Mouse (Mus musculus) neural tube, embryonic 14.5 days (tissue): ENCODE data around the gene Sdsl. TPM values are rescaled to one million over a fixed set of nuclear protein-coding genes. Genes with fewer than 3 reads are reported as not detected.

ENCODE experiments used
- ATAC-seq: fragments of 200-750 bp; cut with Nextera tagmentation; 2 replicates; pipeline ENCODE4 v1.8.0; 2017; ENCODE audit warnings: low read depth, mild to moderate bottlenecking, moderate TSS enrichment, moderate library complexity
- H3K27ac ChIP-seq: fragments of 300-500 bp; sonication (generic); 2 replicates; pipeline ENCODE4 v1.5.1; 2014; ENCODE audit warnings: low read depth, mild to moderate bottlenecking, control low read depth, low read length, moderate library complexity, mixed read lengths
- H3K27me3 ChIP-seq: fragments of 300-500 bp; sonication (generic); 2 replicates; pipeline ENCODE4 v1.6.1; 2014; ENCODE audit warnings: low read length; ENCODE audit not compliant: control insufficient read depth, insufficient read depth
- H3K36me3 ChIP-seq: fragments of 300-500 bp; sonication (generic); 2 replicates; pipeline ENCODE4 v1.6.1; 2014; ENCODE audit warnings: low read length, mixed read lengths; ENCODE audit not compliant: control insufficient read depth, insufficient read depth
- H3K4me1 ChIP-seq: fragments of 300-500 bp; sonication (generic); 2 replicates; pipeline ENCODE4 v1.6.1; 2014; ENCODE audit warnings: low read length; ENCODE audit not compliant: control insufficient read depth, insufficient read depth
- H3K4me2 ChIP-seq: fragments of 300-500 bp; sonication (generic); 2 replicates; pipeline ENCODE4 v1.6.1; 2014; ENCODE audit warnings: mild to moderate bottlenecking, low read depth, low read length, control low read depth
- H3K4me3 ChIP-seq: fragments of 300-500 bp; sonication (generic); 2 replicates; pipeline ENCODE4 v1.5.1; 2014; ENCODE audit warnings: low read depth, low read length, control low read depth, mixed read lengths
- H3K9ac ChIP-seq: fragments of 300-500 bp; sonication (generic); replicated peaks from 2 replicates; pipeline ENCODE4 v1.6.1; 2014; ENCODE audit warnings: low read depth, mild to moderate bottlenecking, control low read depth, low read length, mixed read lengths
- H3K9me3 ChIP-seq: fragments of 300-500 bp; sonication (generic); 2 replicates; pipeline ENCODE4 v1.6.1; 2016; ENCODE audit warnings: low read length; ENCODE audit not compliant: control insufficient read depth
- WGBS: fragments of 180-500 bp; shearing (Covaris S2); extraction: QIAGEN DNeasy Blood & Tissue Kit; methylation state at CpG from one replicate; pipeline ENCODE4 v1.1.7; 2014; 5-methylcytosine and 5-hydroxymethylcytosine counted together
- polyA plus RNA-seq: library from polyadenylated mRNA; unstranded; fragments of >200 nt; fragmentation: Nextera tagmentation; extraction: Ambion mirVana; gene quantifications from 2 replicates; pipeline ENCODE4 v1.2.1, GENCODE M21; 2014

Sdsl gene
- polyA plus RNA-seq, 1 experiment from 2014 or later = 8.3 TPM

- Histone ChIP-seq H3K27me3 (peaks cover 27% of the 10 kb centered on the region), H3K27ac (peak overlapping the region; percentile 91), H3K4me2 (peak overlapping the region; percentile 74), H3K36me3 (no peaks in the 10 kb centered on the region), H3K9me3 (no peaks in the 10 kb centered on the region), H3K4me3 (peak overlapping the region; percentile 53), H3K4me1 (peaks cover 8% of the 10 kb centered on the region), H3K9ac (peak overlapping the region; percentile 89)
- no peak for ATAC-seq
- under 1% methylated on average over 18 of the region's 18 CpGs for WGBS
Measured at GRCm38 (mm10) chr5:120436885-120437495, 35.6 kb downstream of the Sdsl start.

DNA sequence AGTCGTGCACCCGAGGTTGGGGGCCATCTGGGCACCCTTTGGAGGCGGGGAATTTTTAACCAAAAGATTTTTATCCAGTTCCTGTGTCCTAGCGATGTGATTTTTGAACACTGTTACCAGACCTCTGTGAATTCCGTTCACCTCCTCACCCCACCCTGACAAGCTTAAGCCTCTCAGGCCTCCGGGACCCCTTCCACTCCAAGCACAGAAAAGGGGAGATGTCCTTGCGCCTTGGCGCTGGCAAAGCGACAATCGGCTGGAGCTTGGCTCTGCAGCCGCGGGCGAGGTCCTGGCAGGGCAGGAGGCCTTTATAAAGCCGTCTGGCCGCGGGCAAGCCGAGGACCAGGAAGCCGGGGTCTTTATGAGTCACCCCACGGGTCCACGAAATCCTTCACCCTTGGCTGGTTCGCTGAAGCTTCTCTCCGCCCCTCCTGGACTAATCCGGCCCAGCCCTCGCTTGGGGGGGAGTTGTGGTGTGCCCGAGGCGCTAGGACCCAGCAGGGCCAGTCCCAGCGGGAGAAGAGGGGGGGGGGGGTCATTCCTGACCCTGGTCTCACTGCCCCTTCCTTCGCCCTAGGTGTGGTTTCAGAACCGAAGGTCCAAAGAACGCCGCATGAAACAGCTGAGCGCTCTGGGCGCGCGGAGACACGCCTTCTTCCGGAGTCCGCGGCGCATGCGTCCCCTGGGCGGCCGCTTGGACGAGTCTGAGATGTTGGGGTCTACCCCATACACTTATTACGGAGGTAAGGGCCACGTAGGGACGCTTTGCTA, 36.7 kb downstream of the Sdsl start:
- peaks cover 31% of the 10 kb centered on the region for H3K27me3 ChIP-seq
- H3K9ac ChIP-seq = peak overlapping the region; percentile 89
- no peak for ATAC-seq
- H3K4me1 ChIP-seq = peaks cover 8% of the 10 kb centered on the region
- peak overlapping the region; percentile 91 for H3K27ac ChIP-seq
- WGBS = under 1% methylated on average over 46 of the region's 47 CpGs
- H3K4me3 ChIP-seq = peak overlapping the region; percentile 53
- no peaks in the 10 kb centered on the region for H3K9me3 ChIP-seq
- peak overlapping the region; percentile 74 for H3K4me2 ChIP-seq
- H3K36me3 ChIP-seq = no peaks in the 10 kb centered on the region

DNA sequence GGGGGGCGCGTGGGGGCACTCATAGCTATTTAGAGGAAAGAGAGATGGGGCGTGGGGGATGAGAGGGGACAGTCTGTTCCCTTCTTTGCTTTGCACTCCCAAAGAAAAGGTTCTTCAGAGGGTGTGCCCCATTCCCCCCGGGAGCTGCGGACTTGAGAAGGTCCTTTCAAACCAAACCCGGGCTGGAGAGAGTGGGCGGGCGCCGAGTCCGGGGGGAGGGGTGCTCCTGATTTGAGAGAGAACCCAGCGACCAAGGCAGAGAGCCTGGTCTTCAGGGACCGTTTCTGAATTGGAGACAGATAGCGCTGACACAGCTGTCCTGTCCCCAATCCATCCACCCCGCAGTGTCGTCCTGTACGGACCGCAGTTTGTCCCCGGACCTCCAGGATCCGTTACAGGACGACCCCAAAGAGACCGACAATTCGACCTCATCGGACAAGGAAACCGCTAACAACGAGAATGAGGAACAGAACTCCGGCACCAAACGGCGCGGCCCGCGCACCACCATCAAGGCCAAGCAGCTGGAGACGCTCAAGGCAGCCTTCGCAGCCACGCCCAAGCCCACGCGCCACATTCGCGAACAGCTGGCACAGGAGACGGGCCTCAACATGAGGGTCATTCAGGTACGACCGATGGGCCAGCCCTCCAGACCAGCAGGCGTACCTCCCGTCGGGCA, 37.5 kb downstream of the Sdsl start:
- WGBS = under 1% methylated on average over 44 of the region's 44 CpGs
- peak overlapping the region; percentile 91 for H3K27ac ChIP-seq

DNA sequence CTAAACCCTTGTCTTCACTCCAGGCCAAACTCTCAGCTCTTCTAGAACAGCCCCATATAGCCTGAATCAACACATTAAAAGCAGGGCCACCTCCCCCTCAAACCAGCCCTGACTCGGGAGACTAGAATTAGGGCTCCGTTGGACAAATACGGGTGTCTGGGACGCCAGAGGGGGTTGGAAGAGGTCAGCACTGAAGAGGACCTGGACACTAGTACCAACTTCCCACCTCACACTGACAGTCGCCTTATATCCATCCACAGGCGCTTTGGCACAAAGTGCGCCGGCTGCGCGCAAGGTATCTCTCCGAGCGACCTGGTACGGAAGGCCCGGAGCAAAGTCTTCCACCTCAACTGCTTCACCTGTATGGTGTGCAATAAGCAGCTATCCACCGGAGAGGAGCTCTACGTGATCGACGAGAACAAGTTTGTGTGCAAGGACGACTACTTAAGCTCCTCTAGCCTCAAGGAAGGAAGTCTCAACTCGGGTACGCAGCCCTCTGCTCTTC, 38.3 kb downstream of the Sdsl start:
- Histone ChIP-seq H3K9me3 (no peaks in the 10 kb centered on the region), H3K36me3 (no peaks in the 10 kb centered on the region), H3K4me2 (peak overlapping the region; percentile 74), H3K4me1 (peaks cover 2% of the 10 kb centered on the region; the same call in 1 of the 2 replicates), H3K4me3 (peak overlapping the region; percentile 53), H3K27me3 (peaks cover 36% of the 10 kb centered on the region), H3K9ac (peak overlapping the region; percentile 89), H3K27ac (peak overlapping the region; percentile 91)
- no peak for ATAC-seq
- WGBS = under 1% methylated on average over 21 of the region's 21 CpGs

More for the DNA sequence above, 37.5 kb downstream of the Sdsl start:
- H3K4me3 ChIP-seq = peak overlapping the region; percentile 53
- no peaks in the 10 kb centered on the region for H3K36me3 ChIP-seq
- no peak for ATAC-seq
- H3K4me1 ChIP-seq = peaks cover 7% of the 10 kb centered on the region
- no peaks in the 10 kb centered on the region for H3K9me3 ChIP-seq
- peak overlapping the region; percentile 74 for H3K4me2 ChIP-seq
- peaks cover 35% of the 10 kb centered on the region for H3K27me3 ChIP-seq
- peak overlapping the region; percentile 89 for H3K9ac ChIP-seq

GRCm38 (mm10) chr5:120433135-120433760, 39.4 kb downstream of the Sdsl start:
- peak overlapping the region; percentile 44; the same call in 1 of the 2 replicates for H3K27ac ChIP-seq
- WGBS = under 1% methylated on average over 13 of the region's 13 CpGs
- peak overlapping the region; percentile 53 for H3K4me3 ChIP-seq
- peaks cover 40% of the 10 kb centered on the region for H3K27me3 ChIP-seq
- peak overlapping the region; percentile 74 for H3K4me2 ChIP-seq
- H3K4me1 ChIP-seq = peaks cover 2% of the 10 kb centered on the region; the same call in 1 of the 2 replicates
- no peaks in the 10 kb centered on the region for H3K9me3 ChIP-seq
- H3K36me3 ChIP-seq = no peaks in the 10 kb centered on the region
- H3K9ac ChIP-seq = peak overlapping the region; percentile 89
- ATAC-seq = no peak

GRCm38 (mm10) chr5:120432486-120433015, 40.1 kb downstream of the Sdsl start:
- Histone ChIP-seq H3K27ac (peak overlapping the region; percentile 87), H3K36me3 (no peaks in the 10 kb centered on the region), H3K9me3 (no peaks in the 10 kb centered on the region), H3K4me1 (peaks cover 2% of the 10 kb centered on the region; the same call in 1 of the 2 replicates), H3K27me3 (peaks cover 43% of the 10 kb centered on the region), H3K9ac (peak overlapping the region; percentile 89), H3K4me2 (peak overlapping the region; percentile 74; the same call in 1 of the 2 replicates), H3K4me3 (peak overlapping the region; percentile 53)
- WGBS = under 1% methylated on average over 9 of the region's 9 CpGs
- ATAC-seq = no peak

- Histone ChIP-seq H3K9me3 (no peaks in the 10 kb centered on the region), H3K4me3 (peak within 1 kb of the TSS; percentile 53), H3K4me2 (peak within 1 kb of the TSS; percentile 68), H3K27me3 (peaks cover 47% of the 10 kb centered on the region), H3K36me3 (no peaks in the 10 kb centered on the region), H3K9ac (peak within 1 kb of the TSS; percentile 89), H3K27ac (peak within 1 kb of the TSS; percentile 87), H3K4me1 (peaks cover 2% of the 10 kb centered on the region; the same call in 1 of the 2 replicates)
- ATAC-seq = peak; percentile 80
- WGBS = under 1% methylated on average over 69 of the region's 69 CpGs
Measured at GRCm38 (mm10) chr5:120431649-120432485, 40.7 kb downstream of the Sdsl start, which contains the start of gene Lhx5. Gene Lhx5, plus strand, starts transcription at chr5:120431699.
